Mouse (Mus musculus) megakaryocyte, embryonic 14.5 days (primary cell): ENCODE measurements at regions not wholly inside any gene's neighbourhood (a gene's known extent, or its start where the extent isn't known, plus 50 kb on each side); places are given as distances from the start of the nearest gene placed in this dataset.

Experiments used
- FLI1 ChIP-seq: IDR thresholded peaks from 2 replicates; pipeline ENCODE4 v1.6.1; 2012; ENCODE audit warnings: low read length, inconsistent platforms, mixed read lengths
- GATA1 ChIP-seq: IDR thresholded peaks from 3 replicates; pipeline ENCODE4 v1.6.1; 2012; ENCODE audit warnings: mixed read lengths, low read length, inconsistent platforms, borderline replicate concordance

GRCm38 (mm10) chr1:157038111-157039008 lies 70.1 kb downstream of the Tex35 start:
- TF ChIP-seq FLI1 (no peak), GATA1 (no peak)
